Mouse (Mus musculus) adrenal gland, postnatal 14 days (tissue): Measurements from ENCODE around the gene Muc3a. TPM values are rescaled to one million over a fixed set of nuclear protein-coding genes. Genes with fewer than 3 reads are reported as not detected.
A peak's percentile ranks its signal among the peaks of the same experiment; 100 is the strongest.

ENCODE experiments used
- DNase-seq: peaks from one replicate; pipeline ENCODE4 v3.0.0; 2021; ENCODE audit warnings: mixed read lengths
- long read RNA-seq, 2 experiments: library from polyadenylated mRNA; stranded (forward); transcript quantifications; one replicate each; pipeline ENCODE4 v2.0.0; 2021
- total RNA-seq: library from RNA; stranded (reverse); gene quantifications from 2 replicates; pipeline ENCODE4 v1.2.3, GENCODE M21; 2021

Gene Muc3a
- 0.19 and 0.98 TPM in 2 replicates for total RNA-seq
- long read RNA-seq, experiment 1, result 0 reads
- long read RNA-seq, experiment 2, result 0 reads

DNA sequence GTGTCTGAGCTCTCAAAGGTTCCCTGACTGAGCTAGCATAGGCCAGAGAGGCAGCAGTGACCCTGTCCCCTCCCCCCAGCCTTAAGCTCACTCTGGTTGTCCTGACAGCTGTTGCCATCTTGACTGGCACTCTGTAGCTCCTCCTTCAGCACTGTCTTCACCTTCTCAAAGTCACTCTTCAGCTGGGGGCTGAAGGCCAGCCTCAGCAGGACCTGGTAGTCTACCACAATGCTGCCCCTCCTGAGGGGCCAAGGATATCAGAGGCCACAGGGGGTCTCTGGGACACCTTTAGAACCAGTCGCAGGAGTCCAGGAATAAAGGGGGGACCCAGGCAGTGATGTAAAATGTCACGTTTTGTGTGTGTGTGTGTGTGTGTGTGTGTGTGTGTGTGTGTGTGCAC, at the start of gene Muc3a:
Muc3a (minus strand) TSS at position 101 of the 400 bp plus-strand sequence.
- no peak for DNase-seq

- no peak for DNase-seq
Observed at GRCm38 (mm10) chr5:137211114-137211829, 917 bp downstream of the Muc3a start.

- no peak for DNase-seq
Observed at GRCm38 (mm10) chr5:137210689-137211088, 1.5 kb downstream of the Muc3a start.

DNA sequence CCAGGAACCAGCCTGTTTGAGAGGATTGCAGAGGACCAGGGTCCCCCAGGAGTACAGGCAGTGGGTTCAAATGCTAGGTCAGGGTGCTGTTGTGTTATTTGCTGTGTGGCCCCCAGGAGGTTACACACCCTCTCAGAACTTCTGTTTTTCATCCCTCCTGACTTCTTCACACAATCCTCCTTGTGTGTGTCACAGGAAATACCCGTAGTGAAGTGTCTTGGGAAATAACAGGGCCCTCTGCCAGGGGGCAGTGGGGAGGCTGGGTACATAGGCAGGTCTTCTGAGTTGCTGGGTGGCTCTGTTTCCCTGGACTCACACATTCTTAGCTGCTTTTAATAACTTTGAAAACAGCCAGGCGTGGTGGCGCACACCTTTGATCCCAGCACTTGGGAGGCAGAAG, 6.9 kb downstream of the Muc3a start:
- no peak for DNase-seq

- DNase-seq, result no peak
Observed at GRCm38 (mm10) chr5:137194488-137195120, 17.6 kb downstream of the Muc3a start.

DNA sequence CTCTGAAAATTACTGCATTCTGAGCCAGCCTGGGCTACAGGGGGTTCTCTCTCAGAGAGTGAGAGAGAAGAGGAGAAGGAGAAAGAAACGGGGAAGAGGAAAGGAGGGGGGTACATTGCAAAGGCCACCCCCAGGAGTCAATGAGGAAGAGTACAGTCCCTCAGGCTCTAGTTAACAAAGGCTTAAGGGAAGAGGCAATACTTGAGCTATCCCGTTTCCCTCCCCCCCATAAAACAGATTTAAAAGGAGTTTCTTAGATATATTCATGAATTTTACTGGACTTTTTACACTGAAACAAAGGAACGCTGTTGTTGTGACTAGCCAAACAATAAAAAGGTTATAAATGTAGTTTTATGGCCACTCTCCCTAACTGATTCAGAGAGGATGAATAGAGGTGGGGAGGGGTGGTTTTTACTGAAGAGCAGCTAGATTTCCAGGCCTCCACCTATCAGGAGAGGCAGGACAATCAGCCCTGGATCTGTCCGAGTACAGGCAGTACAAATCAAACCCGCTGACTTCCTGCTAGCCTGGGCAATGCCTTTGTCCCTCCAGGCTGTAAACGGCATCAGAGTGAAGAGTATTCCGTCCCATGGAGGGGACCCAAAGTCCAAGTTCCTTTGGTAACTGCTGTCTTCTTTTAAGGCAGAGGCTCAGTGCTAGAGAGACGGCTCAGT, 18.8 kb downstream of the Muc3a start:
- no peak for DNase-seq

DNA sequence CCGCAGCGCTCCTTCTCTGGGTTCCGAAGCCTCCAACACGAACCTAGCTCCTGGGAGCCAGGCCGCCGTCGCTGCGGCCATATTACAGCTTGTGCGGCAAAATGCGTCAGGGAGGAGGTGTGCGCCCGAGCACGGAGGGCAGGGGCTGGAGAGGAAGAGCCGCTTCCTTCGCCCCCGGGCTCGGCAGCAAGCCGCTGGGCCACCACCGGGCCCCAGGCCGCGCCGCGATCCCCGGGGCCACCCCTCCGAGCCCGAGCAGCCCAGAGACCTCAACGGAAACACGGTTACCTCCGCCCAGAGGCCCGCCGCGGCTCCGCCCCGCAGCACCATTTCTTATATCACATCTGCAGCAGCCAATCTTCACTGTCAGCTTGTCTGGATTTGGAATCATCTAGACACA, 22.9 kb downstream of the Muc3a start:
- peak; percentile 31 for DNase-seq

DNA sequence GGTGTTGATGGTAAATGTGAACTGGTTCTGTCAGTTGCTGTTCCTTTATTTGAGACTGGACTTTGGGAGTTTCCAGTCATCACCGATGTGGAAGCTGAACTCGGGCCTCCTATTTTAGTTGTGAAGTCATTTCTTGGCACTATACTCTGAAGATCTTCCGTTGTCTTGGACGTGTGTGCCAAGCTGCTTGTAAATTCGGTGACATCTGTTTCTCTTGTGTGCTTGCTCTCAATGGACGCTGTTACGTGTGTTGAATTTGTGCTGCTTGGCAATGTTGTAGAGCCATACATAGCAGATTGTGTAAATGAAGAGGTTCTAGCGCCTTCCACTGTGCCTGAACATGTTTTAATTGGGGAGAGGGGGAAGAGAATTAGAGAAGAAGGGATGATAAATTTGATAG, 26.8 kb downstream of the Muc3a start:
- no peak for DNase-seq

GRCm38 (mm10) chr5:137179646-137180374, 32.4 kb downstream of the Muc3a start:
- DNase-seq, result no peak

DNA sequence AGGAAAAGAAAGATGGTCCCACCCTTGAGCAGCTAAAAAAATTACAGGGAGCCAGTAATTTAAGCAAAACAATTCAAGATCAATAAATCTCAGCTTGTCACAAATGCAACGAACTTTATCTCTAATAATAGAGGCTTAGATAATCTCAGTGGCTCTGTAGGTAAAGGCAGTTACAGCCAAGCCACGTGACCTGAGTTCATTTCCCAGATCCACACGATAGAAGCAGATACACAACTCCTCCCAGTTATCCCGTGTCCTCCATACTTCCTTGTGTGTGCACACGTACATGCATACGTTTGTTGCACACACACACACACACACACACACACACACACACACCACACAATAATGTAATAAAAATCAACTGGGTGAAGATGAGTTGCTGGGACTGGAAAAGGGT, 38.2 kb downstream of the Muc3a start:
- DNase-seq, result no peak

DNA sequence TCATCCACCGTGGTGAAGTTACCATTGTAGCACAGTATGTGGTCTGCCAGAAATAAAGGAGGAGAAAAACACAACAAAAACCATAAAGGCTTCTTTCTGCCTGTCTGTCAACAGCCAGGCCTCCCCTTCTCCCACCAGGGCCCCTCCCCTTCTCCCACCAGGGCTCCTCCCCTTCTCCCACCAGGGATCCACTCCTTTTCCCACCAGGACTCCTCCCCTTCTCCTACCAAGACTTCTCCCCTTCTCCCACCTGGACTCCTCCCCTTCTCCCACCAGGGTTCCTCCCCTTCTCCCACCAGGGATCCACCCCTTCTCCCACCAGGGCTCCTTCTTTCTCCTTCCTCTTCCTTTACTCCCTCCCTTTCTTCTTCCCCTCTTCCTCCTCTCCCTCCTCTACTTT, 39.6 kb downstream of the Muc3a start:
- no peak for DNase-seq

GRCm38 (mm10) chr5:137171478-137171877, 40.7 kb downstream of the Muc3a start:
- DNase-seq, result no peak

GRCm38 (mm10) chr5:137170836-137171380, 41.3 kb downstream of the Muc3a start:
- DNase-seq, result no peak

DNA sequence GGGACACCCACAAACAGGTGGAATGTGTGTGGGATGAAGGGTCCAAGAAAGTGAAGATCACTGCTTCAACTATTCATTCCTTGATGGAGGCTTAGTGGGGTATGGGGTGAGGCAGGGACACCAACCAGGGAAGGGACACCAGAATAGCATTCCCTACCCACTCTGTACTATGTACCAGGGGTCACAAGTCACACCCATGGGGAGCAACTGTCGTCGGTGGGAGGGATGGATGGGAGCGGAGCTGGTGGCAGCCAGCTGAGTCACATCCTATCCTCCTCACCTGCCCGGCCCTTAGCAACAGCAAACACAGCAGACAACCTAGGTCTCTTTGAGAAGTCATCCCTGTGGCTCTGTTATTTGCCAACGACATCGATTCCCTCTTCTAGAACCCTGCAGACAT, 44.6 kb downstream of the Muc3a start:
- DNase-seq, result no peak

- no peak for DNase-seq
Observed at GRCm38 (mm10) chr5:137166012-137166411, 46.2 kb downstream of the Muc3a start.

- no peak for DNase-seq
Observed at GRCm38 (mm10) chr5:137161853-137162252, 50.3 kb downstream of the Muc3a start.

- DNase-seq, result peak; percentile 67
Observed at GRCm38 (mm10) chr5:137159461-137159860, 52.7 kb downstream of the Muc3a start.

Other genes starting within 250 kb of the Muc3a start
- 13.5 and 14.7 TPM in 2 replicates for gene Cldn15, start 245.8 kb downstream of the Muc3a start, total RNA-seq
- 54.9 and 57.8 TPM in 2 replicates for gene Plod3, start 225.4 kb downstream of the Muc3a start, total RNA-seq
- gene Znhit1, start 224.4 kb downstream of the Muc3a start, total RNA-seq, result 64.8 and 72.1 TPM in 2 replicates
- 11.9 and 12.6 TPM in 2 replicates for gene Vgf, start 186.0 kb downstream of the Muc3a start, total RNA-seq
- gene Ap1s1, start 166.3 kb downstream of the Muc3a start, total RNA-seq, result 88.6 and 92.6 TPM in 2 replicates
- gene Serpine1, start 140.1 kb downstream of the Muc3a start, total RNA-seq, result 2.0 and 2.6 TPM in 2 replicates
- gene Trim56, start 96.2 kb downstream of the Muc3a start, total RNA-seq, result 38.1 and 39.8 TPM in 2 replicates
- gene Muc3, start 63.1 kb downstream of the Muc3a start, total RNA-seq, result not detected in 2 replicates
- 10.3 and 17.4 TPM in 2 replicates for gene Ache, start 75.1 kb upstream of the Muc3a start, total RNA-seq
- gene Ufsp1, start 82.2 kb upstream of the Muc3a start, total RNA-seq, result 8.0 and 11.9 TPM in 2 replicates
- gene Srrt, start 95.3 kb upstream of the Muc3a start, total RNA-seq, result 139 and 168 TPM in 2 replicates
- gene Trip6, start 102.0 kb upstream of the Muc3a start, total RNA-seq, result 29.2 and 34.7 TPM in 2 replicates
- 9.4 and 13.0 TPM in 2 replicates for gene Slc12a9, start 121.2 kb upstream of the Muc3a start, total RNA-seq
- gene Ephb4, start 137.7 kb upstream of the Muc3a start, total RNA-seq, result 65.1 and 69.7 TPM in 2 replicates